Mouse (Mus musculus): Measurements from ENCODE around the gene Entpd7. TPM values are rescaled to one million over a fixed set of nuclear protein-coding genes. Genes with fewer than 3 reads are reported as not detected.

Gene Entpd7
- total RNA-seq, 1 experiment: 11.4 TPM

GRCm38 (mm10) chr19:43767549-43768322, 78.3 kb downstream of the Entpd7 start:
- Histone ChIP-seq H3K36me3 (ENCODE audit: control insufficient read depth, insufficient read depth, low read length, poor library complexity, severe bottlenecking) (no peaks in the 10 kb centered on the region), H3K27ac (ENCODE audit: insufficient read depth, low read depth, low read length, poor library complexity, severe bottlenecking) (no peak overlapping the region), H3K4me1 (ENCODE audit: control insufficient read depth in 2 of 2, insufficient read depth in 2 of 2, low read length in 2 of 2, poor library complexity in 1 of 2) (no peaks in the 10 kb centered on the region), H3K9ac (ENCODE audit: insufficient read depth, low read depth, low read length, poor library complexity, severe bottlenecking) (no peak overlapping the region), H3K9me3 (ENCODE audit: control insufficient read depth, insufficient read depth, low read depth, low read length) (no peaks in the 10 kb centered on the region), H3K4me3 (ENCODE audit: insufficient read depth in 1 of 2, low read depth in 1 of 2, low read length in 2 of 2, poor library complexity in 1 of 2, severe bottlenecking in 1 of 2) (no peak overlapping the region)
- DNase-seq (ENCODE audit: low read depth, low spot score): no peak
- in situ Hi-C loops (cut with MboI; ENCODE audit: low sequenced_read_pairs in 2 of 2, unreplicated experiment in 2 of 2): no loop called here
- TF ChIP-seq CHD2 (IDR thresholded peaks at IDR 0.05; ENCODE audit: low read depth, low read length) (no peak), ZC3H11A (IDR thresholded peaks at IDR 0.05; ENCODE audit: borderline replicate concordance, low read depth, low read length) (no peak), MAFK (IDR thresholded peaks at IDR 0.05; ENCODE audit: insufficient read depth, low read depth, low read length) (no peak), HCFC1 (IDR thresholded peaks at IDR 0.05; ENCODE audit: borderline replicate concordance, insufficient read depth, low read length) (no peak), ZNF384 (IDR thresholded peaks at IDR 0.05; ENCODE audit: low read depth, low read length) (no peak)

- Histone ChIP-seq H3K27ac (ENCODE audit: insufficient read depth, low read depth, low read length, poor library complexity, severe bottlenecking) (no peak overlapping the region), H3K9me3 (ENCODE audit: control insufficient read depth, insufficient read depth, low read depth, low read length) (no peaks in the 10 kb centered on the region), H3K36me3 (ENCODE audit: control insufficient read depth, insufficient read depth, low read length, poor library complexity, severe bottlenecking) (no peaks in the 10 kb centered on the region), H3K4me3 (ENCODE audit: insufficient read depth in 1 of 2, low read depth in 1 of 2, low read length in 2 of 2, poor library complexity in 1 of 2, severe bottlenecking in 1 of 2) (no peak overlapping the region), H3K9ac (ENCODE audit: insufficient read depth, low read depth, low read length, poor library complexity, severe bottlenecking) (no peak overlapping the region), H3K4me1 (ENCODE audit: control insufficient read depth in 2 of 2, insufficient read depth in 2 of 2, low read length in 2 of 2, poor library complexity in 1 of 2) (no peaks in the 10 kb centered on the region)
- DNase-seq (ENCODE audit: low read depth, low spot score): no peak
- no peak for TF ChIP-seq ZNF384 (IDR thresholded peaks at IDR 0.05; ENCODE audit: low read depth, low read length)
- TF ChIP-seq MAFK (IDR thresholded peaks at IDR 0.05; ENCODE audit: insufficient read depth, low read depth, low read length): no peak
- no peak for TF ChIP-seq ZC3H11A (IDR thresholded peaks at IDR 0.05; ENCODE audit: borderline replicate concordance, low read depth, low read length)
- TF ChIP-seq HCFC1 (IDR thresholded peaks at IDR 0.05; ENCODE audit: borderline replicate concordance, insufficient read depth, low read length): no peak
- no peak for TF ChIP-seq CHD2 (IDR thresholded peaks at IDR 0.05; ENCODE audit: low read depth, low read length)
- in situ Hi-C loops (cut with MboI; ENCODE audit: low sequenced_read_pairs in 2 of 2, unreplicated experiment in 2 of 2): no loop called here
These were observed 80.0 kb downstream of the Entpd7 start for GRCm38 (mm10) chr19:43769366-43769960.

DNA sequence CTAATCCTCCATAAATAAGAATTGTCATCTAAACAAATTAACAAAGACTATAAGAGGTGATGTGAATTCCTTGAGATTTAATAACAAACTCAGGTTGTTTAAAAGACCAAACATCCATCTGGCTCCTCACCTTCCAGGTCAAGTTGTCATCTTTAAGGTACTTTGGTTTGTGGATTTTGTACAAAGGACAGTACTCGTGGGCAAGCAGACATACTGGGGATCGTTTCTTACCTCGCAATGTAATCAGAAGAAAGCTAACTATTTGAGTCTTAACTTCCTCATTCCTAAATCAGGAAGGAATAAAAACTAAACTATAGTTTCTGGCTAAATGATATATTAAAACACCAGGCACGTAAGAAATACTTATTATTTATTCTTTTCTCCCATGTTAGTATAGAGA, 81.1 kb downstream of the Entpd7 start:
- H3K4me3 ChIP-seq (ENCODE audit: insufficient read depth in 1 of 2, low read depth in 1 of 2, low read length in 2 of 2, poor library complexity in 1 of 2, severe bottlenecking in 1 of 2): no peak overlapping the region
- no peaks in the 10 kb centered on the region for H3K36me3 ChIP-seq (ENCODE audit: control insufficient read depth, insufficient read depth, low read length, poor library complexity, severe bottlenecking)
- H3K27ac ChIP-seq (ENCODE audit: insufficient read depth, low read depth, low read length, poor library complexity, severe bottlenecking): no peak overlapping the region
- in situ Hi-C loops (cut with MboI; ENCODE audit: low sequenced_read_pairs in 2 of 2, unreplicated experiment in 2 of 2): no loop called here
- DNase-seq (ENCODE audit: low read depth, low spot score): no peak
- H3K4me1 ChIP-seq (ENCODE audit: control insufficient read depth in 2 of 2, insufficient read depth in 2 of 2, low read length in 2 of 2, poor library complexity in 1 of 2): no peaks in the 10 kb centered on the region
- TF ChIP-seq CHD2 (IDR thresholded peaks at IDR 0.05; ENCODE audit: low read depth, low read length): no peak
- H3K9ac ChIP-seq (ENCODE audit: insufficient read depth, low read depth, low read length, poor library complexity, severe bottlenecking): no peak overlapping the region
- no peaks in the 10 kb centered on the region for H3K9me3 ChIP-seq (ENCODE audit: control insufficient read depth, insufficient read depth, low read depth, low read length)

GRCm38 (mm10) chr19:43771499-43771969, 82.1 kb downstream of the Entpd7 start:
- TF ChIP-seq HCFC1 (IDR thresholded peaks at IDR 0.05; ENCODE audit: borderline replicate concordance, insufficient read depth, low read length) (no peak), MAFK (IDR thresholded peaks at IDR 0.05; ENCODE audit: insufficient read depth, low read depth, low read length) (peak; percentile 5; the same call in 1 of the 2 replicates)
- no peak overlapping the region for H3K27ac ChIP-seq (ENCODE audit: insufficient read depth, low read depth, low read length, poor library complexity, severe bottlenecking)
- H3K4me1 ChIP-seq (ENCODE audit: control insufficient read depth in 2 of 2, insufficient read depth in 2 of 2, low read length in 2 of 2, poor library complexity in 1 of 2): no peaks in the 10 kb centered on the region
- H3K4me3 ChIP-seq (ENCODE audit: insufficient read depth in 1 of 2, low read depth in 1 of 2, low read length in 2 of 2, poor library complexity in 1 of 2, severe bottlenecking in 1 of 2): no peak overlapping the region
- in situ Hi-C loops (cut with MboI; ENCODE audit: low sequenced_read_pairs in 2 of 2, unreplicated experiment in 2 of 2): no loop called here
- no peaks in the 10 kb centered on the region for H3K9me3 ChIP-seq (ENCODE audit: control insufficient read depth, insufficient read depth, low read depth, low read length)
- DNase-seq (ENCODE audit: low read depth, low spot score): no peak
- no peaks in the 10 kb centered on the region for H3K36me3 ChIP-seq (ENCODE audit: control insufficient read depth, insufficient read depth, low read length, poor library complexity, severe bottlenecking)
- no peak overlapping the region for H3K9ac ChIP-seq (ENCODE audit: insufficient read depth, low read depth, low read length, poor library complexity, severe bottlenecking)
